Mouse (Mus musculus) limb, embryonic 10.5 days (tissue): ENCODE data around the gene Depdc1b. TPM values are rescaled to one million over a fixed set of nuclear protein-coding genes. Genes with fewer than 3 reads are reported as not detected.

Source experiments
- DNase-seq: peaks from one replicate; pipeline ENCODE4 v3.0.0-alpha.2; 2017; ENCODE audit warnings: low spot score
- H3K27ac ChIP-seq: fragments of 300-500 bp; sonication (generic); 2 replicates; pipeline ENCODE4 v1.5.1; 2016; ENCODE audit warnings: mild to moderate bottlenecking
- H3K27me3 ChIP-seq: fragments of 300-500 bp; sonication (generic); 2 replicates; pipeline ENCODE4 v1.6.1; 2016; ENCODE audit warnings: low read depth, mild to moderate bottlenecking; ENCODE audit not compliant: poor library complexity, severe bottlenecking
- H3K36me3 ChIP-seq: fragments of 300-500 bp; sonication (generic); 2 replicates; pipeline ENCODE4 v1.6.1; 2016; ENCODE audit warnings: mild to moderate bottlenecking, moderate library complexity
- H3K4me1 ChIP-seq: fragments of 300-500 bp; sonication (generic); 2 replicates; pipeline ENCODE4 v1.6.1; 2016
- H3K4me3 ChIP-seq: fragments of 300-500 bp; sonication (generic); 2 replicates; pipeline ENCODE4 v1.5.1; 2016; ENCODE audit warnings: mild to moderate bottlenecking, moderate library complexity
- H3K9me3 ChIP-seq: fragments of 300-500 bp; sonication (generic); replicated peaks from 2 replicates; pipeline ENCODE4 v1.6.1; 2016; ENCODE audit warnings: mild to moderate bottlenecking
- WGBS: fragments of 180-500 bp; shearing (Covaris S2); methylation state at CpG from one replicate; pipeline ENCODE4 v1.1.7; 2016; 5-methylcytosine and 5-hydroxymethylcytosine counted together
- polyA plus RNA-seq: library from polyadenylated mRNA; unstranded; fragments of >200 nt; fragmentation: Nextera tagmentation; extraction: Ambion mirVana; gene quantifications from 2 replicates; pipeline ENCODE4 v1.2.1, GENCODE M21; 2016

Gene Depdc1b
- polyA plus RNA-seq, 1 experiment from 2014 or later: 22.0 TPM

DNA sequence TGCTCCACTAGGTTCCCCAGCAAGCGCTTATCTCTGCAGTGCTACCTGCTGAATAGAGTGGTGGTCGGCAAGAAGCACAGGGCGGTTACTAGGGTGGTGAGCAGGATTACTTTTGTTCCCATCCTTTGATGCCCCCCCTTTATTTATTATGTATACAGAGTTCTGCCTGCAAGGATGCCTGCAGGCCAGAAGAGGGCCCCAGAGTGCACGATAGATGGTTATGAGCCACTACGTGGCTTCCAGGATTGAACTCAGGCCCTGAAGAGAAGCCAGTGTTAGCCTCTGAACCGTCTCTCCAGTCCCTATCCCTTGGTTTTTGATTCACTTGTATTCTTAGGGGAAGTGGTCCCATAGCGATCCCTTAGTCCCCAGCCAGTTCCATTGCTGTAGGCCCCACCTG, 25.5 kb downstream of the Depdc1b start:
- Histone ChIP-seq H3K9me3 (no peaks in the 10 kb centered on the region), H3K4me3 (no peak overlapping the region), H3K27ac (no peak overlapping the region), H3K4me1 (peaks cover 16% of the 10 kb centered on the region), H3K27me3 (no peaks in the 10 kb centered on the region), H3K36me3 (peaks cover 20% of the 10 kb centered on the region)
- 77% methylated on average over 7 of the region's 7 CpGs for WGBS
- no peak for DNase-seq

DNA sequence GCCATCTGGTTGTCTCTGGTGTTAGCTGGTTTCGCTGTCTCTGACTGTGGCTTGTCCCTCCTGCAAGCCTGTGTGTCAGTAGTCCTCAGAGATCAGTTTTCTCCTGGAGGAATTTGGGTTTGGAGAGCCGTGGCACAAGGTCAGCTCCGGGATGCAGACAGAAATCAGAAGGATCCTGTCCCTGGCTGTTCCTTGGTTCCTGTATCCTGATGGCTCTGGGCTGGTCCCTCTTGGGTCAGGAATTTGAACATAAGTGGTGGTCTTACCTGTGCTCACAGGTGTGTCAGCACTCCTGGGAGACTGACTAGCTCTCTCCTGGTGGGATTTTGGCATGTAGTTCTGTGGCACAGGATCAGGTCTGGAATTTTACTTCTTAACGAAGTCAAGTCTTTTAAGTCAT, 29.6 kb downstream of the Depdc1b start:
- 76% methylated on average over 4 of the region's 4 CpGs for WGBS

DNA sequence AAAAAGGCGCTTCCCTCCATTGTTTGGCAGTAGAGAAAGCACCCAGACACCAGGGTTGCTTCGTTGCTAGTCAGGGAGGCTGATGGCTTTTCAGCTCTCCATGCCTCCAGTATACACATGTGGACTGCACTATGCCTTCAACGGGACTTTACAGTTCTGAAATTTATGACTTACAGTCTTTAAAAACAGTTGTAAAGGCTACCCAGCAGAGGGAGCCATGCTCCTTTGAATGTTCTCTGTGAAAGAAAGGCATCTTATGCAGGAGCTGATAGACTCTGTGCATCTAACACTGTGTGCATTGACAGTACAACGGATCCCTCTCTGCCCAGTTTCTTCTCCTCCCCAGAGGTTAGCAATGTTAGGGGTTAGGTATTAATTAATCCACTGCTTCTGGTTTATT, 30.9 kb downstream of the Depdc1b start:
- DNase-seq: no peak
- no peaks in the 10 kb centered on the region for H3K4me1 ChIP-seq
- H3K4me3 ChIP-seq: no peak overlapping the region
- WGBS: 64% methylated on average over 4 of the region's 4 CpGs
- 0 out of 2 replicates have a peak, but pooled peaks cover 3% of the 10 kb centered on the region for H3K36me3 ChIP-seq
- no peaks in the 10 kb centered on the region for H3K9me3 ChIP-seq
- H3K27me3 ChIP-seq: no peaks in the 10 kb centered on the region
- no peak overlapping the region for H3K27ac ChIP-seq

More for the DNA sequence above, 29.6 kb downstream of the Depdc1b start:
- no peak overlapping the region for H3K27ac ChIP-seq
- H3K9me3 ChIP-seq: no peaks in the 10 kb centered on the region
- 0 out of 2 replicates have a peak, but pooled peaks cover 10% of the 10 kb centered on the region for H3K36me3 ChIP-seq
- H3K4me3 ChIP-seq: no peak overlapping the region
- DNase-seq: no peak
- no peaks in the 10 kb centered on the region for H3K27me3 ChIP-seq
- no peaks in the 10 kb centered on the region for H3K4me1 ChIP-seq

DNA sequence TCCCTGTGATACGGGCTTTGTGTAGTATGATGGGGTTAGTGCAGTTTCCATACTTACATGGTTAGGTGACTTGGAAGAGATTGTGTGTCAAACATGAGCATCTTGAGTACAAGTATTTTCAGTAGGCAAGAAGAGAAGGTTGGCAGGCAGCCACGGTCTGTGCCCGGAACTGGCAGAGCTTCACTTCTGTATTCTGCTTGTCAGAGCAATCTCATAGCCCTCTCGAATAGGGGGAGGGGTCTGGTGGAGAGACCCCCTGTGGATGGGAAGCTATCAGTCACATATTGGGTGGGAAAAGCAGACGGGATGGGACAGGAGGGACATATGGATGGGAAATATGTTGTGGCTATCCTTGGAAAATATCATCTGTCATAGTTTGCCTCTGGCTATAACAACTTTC, 33.5 kb downstream of the Depdc1b start:
- Histone ChIP-seq H3K27ac (no peak overlapping the region), H3K36me3 (no peaks in the 10 kb centered on the region), H3K27me3 (no peaks in the 10 kb centered on the region), H3K4me3 (no peak overlapping the region), H3K9me3 (no peaks in the 10 kb centered on the region), H3K4me1 (no peaks in the 10 kb centered on the region)
- 89% methylated on average over 5 of the region's 5 CpGs for WGBS
- peak; percentile 14 for DNase-seq

GRCm38 (mm10) chr13:108353781-108354180, 37.6 kb downstream of the Depdc1b start:
- no peak for DNase-seq
- no peak overlapping the region for H3K27ac ChIP-seq
- peaks cover 5% of the 10 kb centered on the region for H3K36me3 ChIP-seq
- no peaks in the 10 kb centered on the region for H3K4me1 ChIP-seq
- H3K9me3 ChIP-seq: no peaks in the 10 kb centered on the region
- WGBS: 85% methylated on average over 5 of the region's 5 CpGs
- no peak overlapping the region for H3K4me3 ChIP-seq
- H3K27me3 ChIP-seq: no peaks in the 10 kb centered on the region

- H3K4me1 ChIP-seq: no peaks in the 10 kb centered on the region
- WGBS: 90% methylated on average over 12 of the region's 12 CpGs
- H3K4me3 ChIP-seq: no peak overlapping the region
- H3K9me3 ChIP-seq: no peaks in the 10 kb centered on the region
- peaks cover 8% of the 10 kb centered on the region for H3K36me3 ChIP-seq
- no peak overlapping the region for H3K27ac ChIP-seq
- no peak for DNase-seq
- H3K27me3 ChIP-seq: no peaks in the 10 kb centered on the region
Observed at GRCm38 (mm10) chr13:108354804-108355552, 38.8 kb downstream of the Depdc1b start.

DNA sequence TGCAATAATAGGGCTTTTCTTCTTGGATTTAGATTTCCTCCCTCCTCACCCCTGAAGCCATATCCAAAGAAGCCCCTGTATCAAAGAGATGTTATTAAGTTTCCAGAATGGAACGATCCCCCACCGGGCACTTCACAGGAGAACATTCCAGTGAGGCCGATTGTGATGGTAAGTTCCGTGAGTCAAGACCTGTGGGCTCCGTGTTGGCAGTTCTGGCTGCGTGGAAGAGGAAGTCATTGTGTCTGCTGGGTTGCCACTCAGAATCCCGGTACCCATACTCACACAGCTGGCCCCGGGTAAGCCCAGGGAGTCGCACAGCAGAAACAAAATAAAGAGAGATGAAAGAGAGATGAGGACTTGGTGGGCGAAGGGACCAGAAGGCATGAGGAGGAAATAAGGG, 41.2 kb downstream of the Depdc1b start:
- 84% methylated on average over 10 of the region's 10 CpGs for WGBS
- Histone ChIP-seq H3K27me3 (no peaks in the 10 kb centered on the region), H3K27ac (no peak overlapping the region), H3K4me1 (no peaks in the 10 kb centered on the region), H3K4me3 (no peak overlapping the region), H3K9me3 (no peaks in the 10 kb centered on the region), H3K36me3 (peaks cover 10% of the 10 kb centered on the region)
- no peak for DNase-seq

DNA sequence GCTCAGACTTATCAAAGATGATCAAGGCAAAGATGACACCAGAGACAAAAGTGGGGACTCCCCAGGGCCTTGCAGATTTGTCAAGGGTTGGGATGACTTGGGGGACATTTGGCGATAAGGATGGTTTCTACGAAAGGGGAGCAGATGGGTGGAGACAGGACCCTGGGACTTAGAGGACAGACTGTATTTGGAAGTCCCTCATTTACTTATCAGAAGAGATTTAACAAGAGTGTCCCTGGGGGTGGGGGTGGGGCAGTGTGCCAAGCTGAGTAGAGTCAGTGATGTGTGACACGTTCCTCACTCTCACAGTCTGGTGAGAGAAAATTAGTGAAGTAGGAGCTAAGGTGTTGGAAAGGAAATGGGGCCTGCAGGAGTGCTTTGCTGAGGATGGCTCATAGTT, 42.1 kb downstream of the Depdc1b start:
- peaks cover 15% of the 10 kb centered on the region for H3K36me3 ChIP-seq
- H3K4me1 ChIP-seq: no peaks in the 10 kb centered on the region
- no peak overlapping the region for H3K4me3 ChIP-seq
- H3K27ac ChIP-seq: no peak overlapping the region
- DNase-seq: no peak
- no peaks in the 10 kb centered on the region for H3K9me3 ChIP-seq
- no peaks in the 10 kb centered on the region for H3K27me3 ChIP-seq
- 44% methylated on average over 3 of the region's 3 CpGs for WGBS

- WGBS: 95% methylated on average over 12 of the region's 12 CpGs
- Histone ChIP-seq H3K27ac (no peak overlapping the region), H3K4me1 (no peaks in the 10 kb centered on the region), H3K4me3 (no peak overlapping the region), H3K27me3 (no peaks in the 10 kb centered on the region), H3K36me3 (peaks cover 72% of the 10 kb centered on the region), H3K9me3 (no peaks in the 10 kb centered on the region)
- no peak for DNase-seq
Observed at GRCm38 (mm10) chr13:108367496-108367895, 51.4 kb downstream of the Depdc1b start.

DNA sequence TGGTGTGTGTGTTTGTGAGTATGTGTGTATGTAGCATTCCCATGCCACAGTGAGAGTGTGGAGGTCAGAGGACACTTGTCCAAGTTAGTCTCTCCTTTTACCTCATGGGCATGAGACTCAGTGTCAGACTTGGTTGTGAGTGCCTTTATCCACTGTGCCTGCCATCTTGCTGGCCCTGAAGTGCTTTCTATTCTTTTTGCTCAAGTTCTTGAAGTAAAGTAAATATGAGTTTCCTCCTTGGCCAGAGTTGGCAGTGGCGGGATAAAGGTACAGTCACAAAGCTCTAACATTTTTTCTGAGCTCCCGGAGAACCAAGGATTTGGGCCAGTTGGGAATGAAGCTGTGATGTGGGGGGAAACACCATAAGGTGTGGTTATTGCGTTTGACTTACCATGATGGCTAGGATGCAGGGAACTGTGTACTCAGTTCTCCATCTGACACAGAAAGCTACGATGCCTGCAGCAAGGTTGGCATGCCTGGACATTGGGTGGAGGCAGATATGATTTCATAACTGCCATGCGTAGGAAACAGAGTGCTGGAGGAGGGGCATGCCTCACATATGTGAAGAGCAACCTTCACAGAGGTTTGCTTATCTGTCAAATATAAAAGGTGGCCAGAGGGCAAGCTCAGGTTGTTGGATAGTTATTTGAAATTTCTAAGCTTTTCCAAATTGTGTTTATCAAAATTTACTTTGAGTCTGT, 54.3 kb downstream of the Depdc1b start:
- no peak for DNase-seq
- H3K27ac ChIP-seq: no peak overlapping the region
- no peaks in the 10 kb centered on the region for H3K4me1 ChIP-seq
- no peak overlapping the region for H3K4me3 ChIP-seq
- H3K36me3 ChIP-seq: peaks cover 63% of the 10 kb centered on the region
- no peaks in the 10 kb centered on the region for H3K27me3 ChIP-seq
- 92% methylated on average over 5 of the region's 5 CpGs for WGBS
- no peaks in the 10 kb centered on the region for H3K9me3 ChIP-seq

- Histone ChIP-seq H3K9me3 (no peaks in the 10 kb centered on the region), H3K4me3 (no peak overlapping the region), H3K27ac (no peak overlapping the region), H3K36me3 (peaks cover 63% of the 10 kb centered on the region), H3K4me1 (no peaks in the 10 kb centered on the region), H3K27me3 (no peaks in the 10 kb centered on the region)
- WGBS: 87% methylated on average over 9 of the region's 9 CpGs
- DNase-seq: no peak
Observed at GRCm38 (mm10) chr13:108371352-108371921, 55.3 kb downstream of the Depdc1b start.

DNA sequence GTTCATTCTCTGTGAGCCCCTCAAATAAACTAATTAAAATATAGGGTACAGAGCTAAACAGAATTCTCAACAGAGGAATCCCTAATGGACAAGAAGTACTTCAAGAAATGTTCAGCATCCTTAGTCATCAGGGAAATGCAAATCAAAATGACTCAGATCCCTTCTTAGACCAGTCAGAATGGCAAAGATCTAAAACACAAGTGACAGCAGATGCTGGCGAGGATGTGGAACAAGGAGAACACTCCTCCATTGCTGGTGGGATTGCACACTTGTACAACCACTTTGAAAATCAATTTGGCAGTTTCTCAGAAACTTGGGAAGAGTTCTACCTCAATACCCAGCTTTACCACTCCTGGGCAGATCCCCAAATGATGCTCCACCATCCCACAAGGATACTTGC, 57.1 kb downstream of the Depdc1b start:
- Histone ChIP-seq H3K9me3 (no peaks in the 10 kb centered on the region), H3K27ac (no peak overlapping the region), H3K36me3 (peaks cover 56% of the 10 kb centered on the region), H3K27me3 (no peaks in the 10 kb centered on the region), H3K4me3 (no peak overlapping the region), H3K4me1 (no peaks in the 10 kb centered on the region)
- no peak for DNase-seq
- 91% methylated on average over 1 of the region's 1 CpGs for WGBS

DNA sequence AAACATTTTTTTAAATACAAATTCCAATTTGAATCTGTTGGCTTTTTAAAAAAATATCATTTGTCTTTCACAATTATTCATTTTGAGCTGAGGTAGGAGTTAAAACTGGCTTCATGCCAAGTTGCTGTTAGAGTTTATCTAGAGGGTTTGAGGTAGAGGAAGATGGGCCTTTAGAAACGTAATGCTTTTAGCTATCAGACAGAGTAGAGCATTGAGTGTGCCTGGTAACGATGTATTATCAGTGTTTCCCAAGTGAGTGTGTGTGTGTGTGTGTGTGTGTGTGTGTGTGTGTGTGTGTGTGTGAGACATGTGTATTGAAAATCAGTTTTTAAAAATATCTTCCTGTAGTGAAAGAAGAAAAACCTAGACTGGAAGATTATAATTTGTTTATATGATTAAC, 60.5 kb downstream of the Depdc1b start:
- no peak overlapping the region for H3K27ac ChIP-seq
- H3K4me1 ChIP-seq: no peaks in the 10 kb centered on the region
- 90% methylated on average over 2 of the region's 2 CpGs for WGBS
- H3K36me3 ChIP-seq: peaks cover 57% of the 10 kb centered on the region
- H3K4me3 ChIP-seq: no peak overlapping the region
- no peak for DNase-seq
- no peaks in the 10 kb centered on the region for H3K9me3 ChIP-seq
- H3K27me3 ChIP-seq: no peaks in the 10 kb centered on the region
